Mouse (Mus musculus): ENCODE measurements around the gene Vav2. TPM values are rescaled to one million over a fixed set of nuclear protein-coding genes. Genes with fewer than 3 reads are reported as not detected.

Vav2 gene
- polyA plus RNA-seq, 1 experiment from 2014 or later, result 8.6 TPM

DNA sequence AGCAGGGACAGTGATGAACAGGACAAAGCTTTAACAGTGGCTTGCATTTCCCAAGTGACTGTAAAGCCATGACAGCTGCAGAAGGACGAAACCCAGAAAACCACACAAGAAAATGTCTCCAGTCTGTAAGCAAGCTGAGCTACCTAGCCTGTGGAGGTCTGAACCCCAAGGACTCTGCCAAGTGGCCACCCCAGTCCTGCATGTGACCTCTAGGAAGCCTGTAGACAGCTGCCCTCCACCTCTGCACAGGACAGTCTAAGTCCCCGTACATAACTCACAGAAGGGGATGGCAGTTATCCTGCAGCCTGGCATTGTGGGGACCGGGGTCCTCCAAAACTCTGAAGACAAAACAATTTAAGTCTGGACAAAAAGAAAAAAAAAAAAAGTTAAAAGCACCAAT is 19.1 kb upstream of the Vav2 start:
- Histone ChIP-seq H3K9ac (ENCODE audit: low read length) (no peak overlapping the region), H3K9me3 (ENCODE audit: control insufficient read depth, low read length) (no peaks in the 10 kb centered on the region), H3K4me1 (replicated peaks; ENCODE audit: control insufficient read depth, insufficient read depth, low read length) (peaks cover 8% of the 10 kb centered on the region), H3K27me3 (ENCODE audit: control insufficient read depth, insufficient read depth, low read depth, low read length) (no peaks in the 10 kb centered on the region), H3K36me3 (ENCODE audit: control insufficient read depth, insufficient read depth, low read length) (peaks cover 43% of the 10 kb centered on the region), H3K4me2 (ENCODE audit: low read depth, low read length) (no peak overlapping the region), H3K27ac (ENCODE audit: low read length) (no peak overlapping the region), H3K4me3 (ENCODE audit: low read length) (no peak overlapping the region)
- WGBS, result 87% methylated on average over 3 of the region's 3 CpGs
- ATAC-seq (ENCODE audit: low read depth), result no peak

DNA sequence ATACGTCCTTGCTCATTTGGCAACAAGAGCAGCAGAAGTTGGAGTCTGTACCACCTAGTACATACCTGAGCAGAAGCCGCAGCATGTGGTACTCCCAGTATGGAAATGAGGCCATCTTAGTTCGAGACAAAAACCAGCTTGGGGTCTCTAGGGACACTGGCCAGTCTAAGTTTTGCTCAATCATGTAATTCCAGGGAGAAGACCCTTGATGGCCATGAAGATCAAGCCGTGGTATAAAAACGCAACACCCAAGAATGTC is 16.5 kb upstream of the Vav2 start:
- WGBS, result 71% methylated on average over 5 of the region's 5 CpGs

DNA sequence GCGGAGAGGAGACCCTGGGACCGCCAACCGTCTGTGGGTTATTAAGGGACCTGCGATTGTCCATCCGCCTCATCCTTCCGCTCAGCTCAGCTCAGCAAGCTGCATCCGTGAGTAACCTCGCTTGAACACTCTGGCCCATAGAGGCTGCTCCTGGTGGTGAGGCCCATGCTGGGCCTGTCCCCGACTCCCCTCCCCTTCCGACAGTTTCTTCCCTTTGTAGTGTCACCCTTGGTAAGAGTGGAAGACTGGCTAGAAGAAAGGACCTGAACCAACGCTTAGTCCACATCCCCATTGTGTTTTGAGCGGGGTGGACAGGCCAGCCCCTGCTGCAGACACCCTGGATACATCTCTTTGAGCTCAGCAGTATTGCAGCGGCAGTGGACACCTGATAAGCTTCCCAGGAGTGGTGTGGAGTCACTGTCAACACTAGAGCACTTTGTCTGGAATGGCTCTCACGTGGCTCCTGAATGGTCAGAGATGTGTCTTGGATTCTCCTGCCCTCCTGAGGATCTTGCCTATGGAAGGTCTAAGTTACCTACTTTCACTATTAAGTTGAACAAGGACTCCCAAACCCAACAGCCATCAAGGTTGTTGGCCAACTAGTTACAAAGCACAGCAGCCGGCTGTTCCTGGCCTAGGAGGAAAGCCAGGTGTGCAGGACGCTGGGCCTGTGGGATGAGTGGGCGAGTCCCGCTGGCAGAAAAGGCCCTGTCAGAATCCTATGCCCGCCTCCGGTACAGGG is 16.0 kb upstream of the Vav2 start:
- H3K4me3 ChIP-seq (ENCODE audit: low read length), result peak overlapping the region; percentile 63
- H3K27ac ChIP-seq (ENCODE audit: low read length), result peak overlapping the region; percentile 10; the same call in 1 of the 2 replicates
- peak; percentile 35 for ATAC-seq (ENCODE audit: low read depth)
- peaks cover 17% of the 10 kb centered on the region for H3K36me3 ChIP-seq (ENCODE audit: control insufficient read depth, insufficient read depth, low read length)
- WGBS, result 28% methylated on average over 20 of the region's 20 CpGs
- peak overlapping the region; percentile 65 for H3K9ac ChIP-seq (ENCODE audit: low read length)
- H3K4me2 ChIP-seq (ENCODE audit: low read depth, low read length), result peak overlapping the region; percentile 77
- H3K9me3 ChIP-seq (ENCODE audit: control insufficient read depth, low read length), result no peaks in the 10 kb centered on the region
- H3K4me1 ChIP-seq (replicated peaks; ENCODE audit: control insufficient read depth, insufficient read depth, low read length), result peaks cover 13% of the 10 kb centered on the region
- H3K27me3 ChIP-seq (ENCODE audit: control insufficient read depth, insufficient read depth, low read depth, low read length), result no peaks in the 10 kb centered on the region

More for the DNA sequence above, 16.5 kb upstream of the Vav2 start:
- Histone ChIP-seq H3K4me3 (ENCODE audit: low read length) (no peak overlapping the region), H3K4me2 (ENCODE audit: low read depth, low read length) (0 out of 2 replicates have a peak overlapping the region, but pooled peaks have one; percentile 77), H3K27ac (ENCODE audit: low read length) (no peak overlapping the region), H3K9me3 (ENCODE audit: control insufficient read depth, low read length) (no peaks in the 10 kb centered on the region), H3K27me3 (ENCODE audit: control insufficient read depth, insufficient read depth, low read depth, low read length) (no peaks in the 10 kb centered on the region), H3K36me3 (ENCODE audit: control insufficient read depth, insufficient read depth, low read length) (peaks cover 22% of the 10 kb centered on the region), H3K9ac (ENCODE audit: low read length) (no peak overlapping the region), H3K4me1 (replicated peaks; ENCODE audit: control insufficient read depth, insufficient read depth, low read length) (peaks cover 9% of the 10 kb centered on the region)
- no peak for ATAC-seq (ENCODE audit: low read depth)

DNA sequence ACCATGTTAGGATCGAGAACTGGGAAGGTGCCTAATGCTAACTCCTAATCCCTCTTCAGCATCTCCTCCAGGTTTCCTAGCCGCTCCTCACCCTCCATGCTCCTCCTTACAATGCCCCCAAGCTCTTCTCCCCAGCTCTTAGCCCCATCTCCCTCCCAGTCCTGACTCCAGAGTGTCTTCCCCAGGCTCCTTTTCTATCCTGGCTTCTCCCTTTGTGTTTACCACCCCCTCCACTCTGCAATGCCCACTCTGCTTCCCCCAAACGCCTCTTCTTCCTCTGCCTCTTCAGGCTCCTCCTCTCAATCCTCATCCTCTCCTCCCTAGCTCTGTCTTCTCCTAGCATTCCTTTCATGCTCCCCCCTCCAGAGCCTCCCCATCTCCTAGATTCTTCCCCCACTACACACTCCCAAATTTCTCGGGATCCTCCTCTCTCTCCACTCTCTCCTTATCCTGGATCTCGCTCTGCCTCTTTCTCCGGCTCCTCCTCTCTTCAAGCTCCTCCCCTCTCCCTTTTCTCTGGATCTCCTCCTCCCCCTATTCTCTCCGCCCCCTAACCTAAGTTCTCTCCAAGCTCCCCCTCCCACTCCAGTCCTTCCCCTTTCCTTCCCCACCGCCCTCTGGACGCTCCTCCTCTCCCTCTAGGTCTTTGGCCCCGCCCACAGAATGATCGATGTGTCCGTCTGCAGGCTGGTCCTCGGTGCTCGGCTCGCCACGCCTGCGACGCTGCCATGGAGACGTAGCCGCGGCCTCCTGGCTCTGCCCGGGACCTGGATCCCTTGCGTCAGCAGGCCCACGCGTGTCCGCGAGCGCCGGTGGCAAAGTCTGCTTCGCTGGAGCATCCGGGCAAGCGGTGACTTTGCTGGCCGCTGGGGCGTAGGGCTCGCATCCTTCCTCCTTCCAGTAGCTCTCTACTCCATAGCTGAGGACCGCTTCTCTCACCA is 15.2 kb upstream of the Vav2 start, which contains the start of gene Brd3os:
TSS of gene Brd3os (plus strand) at position 558 of the 941 bp plus-strand sequence.
- 1% methylated on average over 35 of the region's 36 CpGs for WGBS

DNA sequence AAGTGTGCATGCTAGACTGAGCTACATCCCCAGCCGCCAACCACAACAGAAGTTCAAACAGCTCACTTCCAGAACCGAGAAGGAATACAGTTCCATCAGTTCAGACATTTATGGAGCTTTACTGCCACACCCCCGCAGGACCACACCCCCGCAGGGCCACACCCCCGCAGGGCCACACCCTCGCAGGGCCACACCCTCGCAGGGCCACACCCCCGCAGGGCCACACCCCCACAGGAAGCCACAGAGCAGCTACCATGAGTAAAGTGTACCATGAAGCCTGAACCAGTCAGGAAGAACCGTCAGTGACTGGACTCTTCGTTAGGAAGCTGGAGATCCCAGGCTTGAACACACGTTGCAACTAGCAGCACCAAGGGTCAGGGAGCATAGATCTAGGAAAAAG is 11.4 kb upstream of the Vav2 start:
- Histone ChIP-seq H3K4me2 (ENCODE audit: low read depth, low read length) (no peak overlapping the region), H3K9ac (ENCODE audit: low read length) (no peak overlapping the region), H3K4me3 (ENCODE audit: low read length) (no peak overlapping the region), H3K36me3 (ENCODE audit: control insufficient read depth, insufficient read depth, low read length) (no peaks in the 10 kb centered on the region), H3K9me3 (ENCODE audit: control insufficient read depth, low read length) (no peaks in the 10 kb centered on the region), H3K4me1 (replicated peaks; ENCODE audit: control insufficient read depth, insufficient read depth, low read length) (peaks cover 13% of the 10 kb centered on the region), H3K27me3 (ENCODE audit: control insufficient read depth, insufficient read depth, low read depth, low read length) (no peaks in the 10 kb centered on the region), H3K27ac (ENCODE audit: low read length) (no peak overlapping the region)
- 15% methylated on average over 11 of the region's 11 CpGs for WGBS
- no peak for ATAC-seq (ENCODE audit: low read depth)

More for the DNA sequence above, 15.2 kb upstream of the Vav2 start, which contains the start of gene Brd3os:
- peak within 1 kb of the TSS; percentile 77 for H3K4me2 ChIP-seq (ENCODE audit: low read depth, low read length)
- H3K4me1 ChIP-seq (replicated peaks; ENCODE audit: control insufficient read depth, insufficient read depth, low read length), result peaks cover 13% of the 10 kb centered on the region
- H3K9me3 ChIP-seq (ENCODE audit: control insufficient read depth, low read length), result no peaks in the 10 kb centered on the region
- H3K27me3 ChIP-seq (ENCODE audit: control insufficient read depth, insufficient read depth, low read depth, low read length), result no peaks in the 10 kb centered on the region
- H3K4me3 ChIP-seq (ENCODE audit: low read length), result peak within 1 kb of the TSS; percentile 63
- peak within 1 kb of the TSS; percentile 65 for H3K9ac ChIP-seq (ENCODE audit: low read length)
- ATAC-seq (ENCODE audit: low read depth), result peak; percentile 94
- H3K36me3 ChIP-seq (ENCODE audit: control insufficient read depth, insufficient read depth, low read length), result peaks cover 15% of the 10 kb centered on the region
- peak within 1 kb of the TSS; percentile 57; the same call in 1 of the 2 replicates for H3K27ac ChIP-seq (ENCODE audit: low read length)

DNA sequence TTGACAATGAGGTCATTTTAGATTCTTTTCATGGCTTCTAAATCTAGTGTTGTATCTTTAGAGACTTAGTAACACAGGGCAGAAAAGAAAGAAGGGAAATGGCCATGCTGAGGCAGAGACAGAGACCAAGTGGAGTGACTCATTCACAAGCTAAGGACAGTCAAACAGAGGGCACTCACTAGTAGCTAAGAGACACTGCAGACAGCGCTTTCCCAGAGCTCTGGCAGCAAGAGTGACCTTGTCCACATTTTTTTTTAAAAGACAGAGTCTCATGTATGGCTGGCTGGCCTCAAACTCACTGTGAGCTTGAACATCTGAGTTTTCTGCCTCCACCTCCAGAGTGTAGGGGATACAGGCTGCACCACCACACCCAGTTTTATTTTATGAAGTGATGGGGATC is 11.0 kb upstream of the Vav2 start:
- no peak overlapping the region for H3K27ac ChIP-seq (ENCODE audit: low read length)
- no peak overlapping the region for H3K4me2 ChIP-seq (ENCODE audit: low read depth, low read length)
- no peaks in the 10 kb centered on the region for H3K9me3 ChIP-seq (ENCODE audit: control insufficient read depth, low read length)
- H3K4me1 ChIP-seq (replicated peaks; ENCODE audit: control insufficient read depth, insufficient read depth, low read length), result peaks cover 9% of the 10 kb centered on the region
- WGBS, result 44% methylated on average over 1 of the region's 1 CpGs
- H3K36me3 ChIP-seq (ENCODE audit: control insufficient read depth, insufficient read depth, low read length), result no peaks in the 10 kb centered on the region
- no peak overlapping the region for H3K9ac ChIP-seq (ENCODE audit: low read length)
- H3K4me3 ChIP-seq (ENCODE audit: low read length), result no peak overlapping the region
- no peak for ATAC-seq (ENCODE audit: low read depth)
- H3K27me3 ChIP-seq (ENCODE audit: control insufficient read depth, insufficient read depth, low read depth, low read length), result no peaks in the 10 kb centered on the region

DNA sequence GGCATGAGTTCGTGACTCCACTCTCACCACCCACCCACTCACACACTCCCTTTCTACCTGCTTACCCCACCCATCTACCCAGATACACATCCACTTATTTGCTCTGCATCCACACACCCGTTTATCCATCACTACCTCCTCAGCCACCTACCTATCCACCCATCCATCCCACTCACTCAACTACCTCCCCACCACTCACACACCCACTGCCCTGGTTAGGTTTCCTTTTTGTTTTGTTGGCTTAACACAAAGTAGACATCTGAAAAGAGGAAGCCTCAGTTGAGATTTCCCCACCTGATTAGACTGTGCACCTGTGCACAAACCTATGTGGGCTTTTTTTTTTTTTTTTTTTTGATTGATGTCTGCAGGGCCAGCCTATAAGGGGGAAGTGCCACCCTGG is 5.8 kb upstream of the Vav2 start:
- Histone ChIP-seq H3K4me1 (replicated peaks; ENCODE audit: control insufficient read depth, insufficient read depth, low read length) (peaks cover 4% of the 10 kb centered on the region), H3K27me3 (ENCODE audit: control insufficient read depth, insufficient read depth, low read depth, low read length) (no peaks in the 10 kb centered on the region), H3K4me2 (ENCODE audit: low read depth, low read length) (no peak overlapping the region), H3K9me3 (ENCODE audit: control insufficient read depth, low read length) (no peaks in the 10 kb centered on the region), H3K36me3 (ENCODE audit: control insufficient read depth, insufficient read depth, low read length) (no peaks in the 10 kb centered on the region), H3K27ac (ENCODE audit: low read length) (no peak overlapping the region), H3K4me3 (ENCODE audit: low read length) (no peak overlapping the region), H3K9ac (ENCODE audit: low read length) (no peak overlapping the region)
- ATAC-seq (ENCODE audit: low read depth), result no peak
- WGBS, result 57% methylated on average over 2 of the region's 2 CpGs

DNA sequence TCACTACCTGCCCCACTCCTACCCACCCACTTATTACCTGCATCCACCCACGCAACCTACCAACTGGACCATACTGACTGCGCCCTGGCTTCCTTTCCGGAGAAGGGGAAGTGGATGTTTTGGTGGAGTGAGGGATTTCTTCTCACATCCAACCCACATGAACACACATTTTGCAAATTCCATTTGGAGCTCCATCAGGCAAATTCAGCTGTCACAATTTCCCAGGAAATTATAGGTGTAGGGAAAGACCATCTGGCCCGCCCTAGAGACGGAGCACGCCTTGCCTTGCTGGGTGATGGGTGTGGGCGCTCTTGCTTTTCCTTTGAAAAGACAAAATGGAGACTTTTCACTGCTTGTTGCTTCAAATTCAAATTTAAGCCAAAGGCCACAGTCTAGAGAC is 3.8 kb upstream of the Vav2 start:
- WGBS, result 88% methylated on average over 7 of the region's 7 CpGs
- Histone ChIP-seq H3K36me3 (ENCODE audit: control insufficient read depth, insufficient read depth, low read length) (no peaks in the 10 kb centered on the region), H3K27me3 (ENCODE audit: control insufficient read depth, insufficient read depth, low read depth, low read length) (no peaks in the 10 kb centered on the region), H3K4me2 (ENCODE audit: low read depth, low read length) (no peak overlapping the region), H3K27ac (ENCODE audit: low read length) (no peak overlapping the region), H3K4me3 (ENCODE audit: low read length) (no peak overlapping the region), H3K4me1 (replicated peaks; ENCODE audit: control insufficient read depth, insufficient read depth, low read length) (peaks cover 9% of the 10 kb centered on the region), H3K9me3 (ENCODE audit: control insufficient read depth, low read length) (no peaks in the 10 kb centered on the region), H3K9ac (ENCODE audit: low read length) (no peak overlapping the region)
- no peak for ATAC-seq (ENCODE audit: low read depth)

DNA sequence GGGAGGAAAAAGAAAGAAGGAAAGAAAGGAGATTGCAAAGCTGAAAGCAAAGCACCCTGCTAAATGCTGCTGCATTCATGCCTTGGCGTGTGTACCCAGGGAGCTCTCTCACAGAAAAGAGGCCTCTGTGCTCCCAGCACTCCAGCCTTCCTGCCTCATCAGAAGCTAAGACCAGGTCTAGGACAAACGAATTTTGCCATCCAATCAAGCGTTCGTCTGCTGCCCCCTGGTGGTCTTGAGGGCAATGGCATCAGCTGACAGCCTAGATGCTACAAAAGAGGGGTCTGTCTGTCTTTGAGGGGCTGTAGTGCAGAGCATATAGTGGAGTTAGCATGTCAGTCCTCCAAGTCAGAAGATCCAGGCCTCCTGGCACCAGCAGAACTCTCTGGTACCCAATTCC is 1.2 kb upstream of the Vav2 start:
- Histone ChIP-seq H3K27ac (ENCODE audit: low read length) (no peak overlapping the region), H3K4me2 (ENCODE audit: low read depth, low read length) (no peak overlapping the region), H3K27me3 (ENCODE audit: control insufficient read depth, insufficient read depth, low read depth, low read length) (no peaks in the 10 kb centered on the region), H3K9me3 (ENCODE audit: control insufficient read depth, low read length) (no peaks in the 10 kb centered on the region), H3K4me3 (ENCODE audit: low read length) (no peak overlapping the region), H3K36me3 (ENCODE audit: control insufficient read depth, insufficient read depth, low read length) (no peaks in the 10 kb centered on the region), H3K9ac (ENCODE audit: low read length) (no peak overlapping the region), H3K4me1 (replicated peaks; ENCODE audit: control insufficient read depth, insufficient read depth, low read length) (peaks cover 31% of the 10 kb centered on the region)
- no peak for ATAC-seq (ENCODE audit: low read depth)
- WGBS, result 0% methylated on average over 4 of the region's 4 CpGs
